Mouse (Mus musculus) midbrain, embryonic 11.5 days (tissue): ENCODE data around the gene Mup7. TPM values are rescaled to one million over a fixed set of nuclear protein-coding genes. Genes with fewer than 3 reads are reported as not detected.
"Not testable (repeated sequence)": the region's sequence is repeated elsewhere in the genome, so short reads cannot be mapped to it uniquely, and the experiment has no call there.

Experiments
- ATAC-seq: fragments of 200-750 bp; cut with Nextera tagmentation; 2 replicates; pipeline ENCODE4 v1.8.0; 2017; ENCODE audit warnings: moderate TSS enrichment, moderate library complexity; ENCODE audit not compliant: low FRiP score
- DNase-seq: peaks from one replicate; pipeline ENCODE4 v3.0.0; 2015; ENCODE audit warnings: low spot score; ENCODE audit errors: missing footprints
- H3K27ac ChIP-seq: fragments of 300-500 bp; sonication (generic); 2 replicates; pipeline ENCODE4 v1.5.1; 2014; ENCODE audit warnings: low read depth, low read length
- H3K27me3 ChIP-seq: fragments of 300-500 bp; sonication (generic); 2 replicates; pipeline ENCODE4 v1.6.1; 2014; ENCODE audit warnings: mild to moderate bottlenecking, low read length, moderate library complexity, mixed read lengths; ENCODE audit not compliant: control insufficient read depth, insufficient read depth
- H3K36me3 ChIP-seq: fragments of 300-500 bp; sonication (generic); 2 replicates; pipeline ENCODE4 v1.6.1; 2014; ENCODE audit warnings: mild to moderate bottlenecking, low read length, moderate library complexity, mixed read lengths; ENCODE audit not compliant: control insufficient read depth, insufficient read depth
- H3K4me1 ChIP-seq: fragments of 300-500 bp; sonication (generic); 2 replicates; pipeline ENCODE4 v1.6.1; 2014; ENCODE audit warnings: low read length; ENCODE audit not compliant: control insufficient read depth, insufficient read depth
- H3K4me2 ChIP-seq: fragments of 300-500 bp; sonication (generic); 2 replicates; pipeline ENCODE4 v1.6.1; 2014; ENCODE audit warnings: mild to moderate bottlenecking, moderate library complexity
- H3K4me3 ChIP-seq: fragments of 300-500 bp; sonication (generic); 2 replicates; pipeline ENCODE4 v1.5.1; 2014; ENCODE audit warnings: low read depth, low read length
- H3K9ac ChIP-seq: fragments of 300-500 bp; sonication (generic); 2 replicates; pipeline ENCODE4 v1.6.1; 2014; ENCODE audit warnings: low read length
- H3K9me3 ChIP-seq: fragments of 300-500 bp; sonication (generic); 2 replicates; pipeline ENCODE4 v1.6.1; 2016; ENCODE audit warnings: low read length; ENCODE audit not compliant: control insufficient read depth
- WGBS: fragments of 180-500 bp; shearing (Covaris S2); extraction: QIAGEN DNeasy Blood & Tissue Kit; methylation state at CpG from one replicate; pipeline ENCODE4 v1.1.7; 2014; 5-methylcytosine and 5-hydroxymethylcytosine counted together
- polyA plus RNA-seq: library from polyadenylated mRNA; unstranded; fragments of >200 nt; fragmentation: Nextera tagmentation; extraction: Ambion mirVana; gene quantifications from 2 replicates; pipeline ENCODE4 v1.2.1, GENCODE M21; 2014

Mup7 gene
- not detected in 2 replicates for polyA plus RNA-seq

- not testable (repeated sequence) for H3K9me3 ChIP-seq, ATAC-seq, H3K4me3 ChIP-seq
Measured at GRCm38 (mm10) chr4:60070375-60070774, at the start of gene Mup7. Gene Mup7, minus strand, starts transcription at chr4:60070475.

GRCm38 (mm10) chr4:60079865-60080264 is 9.6 kb upstream of the Mup7 start:
- WGBS: 69% methylated on average over 3 of the region's 3 CpGs
- H3K4me2 ChIP-seq, H3K4me1 ChIP-seq, H3K27me3 ChIP-seq, H3K36me3 ChIP-seq, H3K9ac ChIP-seq, DNase-seq, ATAC-seq, H3K27ac ChIP-seq, H3K4me3 ChIP-seq, H3K9me3 ChIP-seq: not testable (repeated sequence)

More at GRCm38 (mm10) chr4:60070375-60070774, at the start of gene Mup7:
- H3K27me3 ChIP-seq, H3K9ac ChIP-seq, H3K4me1 ChIP-seq, H3K27ac ChIP-seq, DNase-seq, H3K4me2 ChIP-seq, H3K36me3 ChIP-seq: not testable (repeated sequence)
- 79% methylated on average over 2 of the region's 2 CpGs for WGBS

GRCm38 (mm10) chr4:60029334-60030111 is 40.8 kb downstream of the Mup7 start:
- H3K9ac ChIP-seq, H3K4me2 ChIP-seq, DNase-seq, H3K27ac ChIP-seq, H3K27me3 ChIP-seq, ATAC-seq, H3K36me3 ChIP-seq, H3K4me1 ChIP-seq, H3K9me3 ChIP-seq, H3K4me3 ChIP-seq: not testable (repeated sequence)
- WGBS: 80% methylated on average over 12 of the region's 13 CpGs

- H3K9me3 ChIP-seq, H3K4me2 ChIP-seq, H3K36me3 ChIP-seq, H3K27ac ChIP-seq, DNase-seq, H3K4me1 ChIP-seq, H3K9ac ChIP-seq, H3K27me3 ChIP-seq, H3K4me3 ChIP-seq, ATAC-seq: not testable (repeated sequence)
- 89% methylated on average over 7 of the region's 7 CpGs for WGBS
Measured at GRCm38 (mm10) chr4:60020141-60020540, 50.1 kb downstream of the Mup7 start.

Other genes starting within 250 kb of the Mup7 start
- gene Slc46a2, start 155.4 kb downstream of the Mup7 start, polyA plus RNA-seq: 0.07 TPM in 1 of 2 replicates, not detected in the other
- gene Mup4, start 109.8 kb downstream of the Mup7 start, polyA plus RNA-seq: not detected in 2 replicates
- not detected in 2 replicates for gene Mup6, start 106.2 kb downstream of the Mup7 start, polyA plus RNA-seq
- not detected in 2 replicates for gene Mup2, start 83.8 kb upstream of the Mup7 start, polyA plus RNA-seq
- gene Mup8, start 152.1 kb upstream of the Mup7 start, polyA plus RNA-seq: not detected in 2 replicates